Mouse (Mus musculus) liver, adult 2 months (tissue): ENCODE data around the gene Prkce.

Source experiments
- CTCF ChIP-seq: fragments of 200-500 bp; IDR thresholded peaks from 2 replicates; pipeline ENCODE4 v1.5.1; 2011; ENCODE audit warnings: low read depth, low read length, control low read depth
- POLR2A ChIP-seq: fragments of 200-500 bp; IDR thresholded peaks from 2 replicates; pipeline ENCODE4 v1.6.1; 2011; ENCODE audit warnings: low read length, control low read depth; ENCODE audit not compliant: insufficient read depth; ENCODE audit errors: extremely low read depth

GRCm38 (mm10) chr17:86466871-86467270 is 299.3 kb downstream of the Prkce start:
- TF ChIP-seq POLR2A (no peak), CTCF (no peak)
